Mouse (Mus musculus): Measurements from ENCODE around the gene St3gal5.

St3gal5 gene

GRCm38 (mm10) chr6:72164321-72165275 is 67.2 kb downstream of the St3gal5 start:
- peak; percentile 97 for DNase-seq (ENCODE audit: low spot score)

- peak; percentile 70 for DNase-seq (ENCODE audit: low spot score)
Measured at GRCm38 (mm10) chr6:72165907-72166306, 68.5 kb downstream of the St3gal5 start.

- no peak for DNase-seq (ENCODE audit: low spot score)
Measured at GRCm38 (mm10) chr6:72171391-72171790, 74.0 kb downstream of the St3gal5 start.

GRCm38 (mm10) chr6:72173350-72173749 is 76.0 kb downstream of the St3gal5 start:
- no peak for DNase-seq (ENCODE audit: low spot score)

GRCm38 (mm10) chr6:72175419-72175818 is 78.0 kb downstream of the St3gal5 start:
- no peak for DNase-seq (ENCODE audit: low spot score)

- DNase-seq (ENCODE audit: low spot score) = no peak
Measured at GRCm38 (mm10) chr6:72176004-72176403, 78.6 kb downstream of the St3gal5 start.

- DNase-seq (ENCODE audit: low spot score) = no peak
Measured at GRCm38 (mm10) chr6:72177417-72177816, 80.0 kb downstream of the St3gal5 start.

GRCm38 (mm10) chr6:72179006-72179405 is 81.6 kb downstream of the St3gal5 start:
- no peak for DNase-seq (ENCODE audit: low spot score)

GRCm38 (mm10) chr6:72179562-72180502 is 82.4 kb downstream of the St3gal5 start:
- DNase-seq (ENCODE audit: low spot score) = no peak

GRCm38 (mm10) chr6:72184576-72184975 is 87.2 kb downstream of the St3gal5 start:
- DNase-seq (ENCODE audit: low spot score) = no peak

- peak; percentile 89 for DNase-seq (ENCODE audit: low spot score)
Measured at GRCm38 (mm10) chr6:72185893-72186490, 88.6 kb downstream of the St3gal5 start.

- DNase-seq (ENCODE audit: low spot score) = no peak
Measured at GRCm38 (mm10) chr6:72186809-72187208, 89.4 kb downstream of the St3gal5 start.

- peak; percentile 53 for DNase-seq (ENCODE audit: low spot score)
Measured at GRCm38 (mm10) chr6:72189061-72189863, 91.9 kb downstream of the St3gal5 start.

GRCm38 (mm10) chr6:72190120-72190519 is 92.7 kb downstream of the St3gal5 start:
- DNase-seq (ENCODE audit: low spot score) = no peak

- no peak for DNase-seq (ENCODE audit: low spot score)
Measured at GRCm38 (mm10) chr6:72190577-72190976, 93.2 kb downstream of the St3gal5 start.

GRCm38 (mm10) chr6:72196660-72197059 is 99.3 kb downstream of the St3gal5 start:
- DNase-seq (ENCODE audit: low spot score) = no peak

GRCm38 (mm10) chr6:72197515-72197914 is 100.1 kb downstream of the St3gal5 start:
- DNase-seq (ENCODE audit: low spot score) = no peak

GRCm38 (mm10) chr6:72200595-72201256 is 103.3 kb downstream of the St3gal5 start:
- DNase-seq (ENCODE audit: low spot score) = peak; percentile 46

- no peak for DNase-seq (ENCODE audit: low spot score)
Measured at GRCm38 (mm10) chr6:72202732-72203131, 105.3 kb downstream of the St3gal5 start.

- DNase-seq (ENCODE audit: low spot score) = no peak
Measured at GRCm38 (mm10) chr6:72203279-72203678, 105.9 kb downstream of the St3gal5 start.

Measured in retina, embryonic 14.5 days (tissue).